Mouse (Mus musculus) G1E (cell line): ENCODE measurements at regions not wholly inside any gene's neighbourhood (a gene's known extent, or its start where the extent isn't known, plus 50 kb on each side); places are given as distances from the start of the nearest gene placed in this dataset.

Source experiments
- CTCF ChIP-seq: IDR thresholded peaks from 2 replicates; pipeline ENCODE4 v1.5.1; 2012; ENCODE audit warnings: low read depth, low read length, inconsistent platforms, mixed read lengths
- GATA1 ChIP-seq: IDR thresholded peaks from 2 replicates; pipeline ENCODE4 v1.6.1; 2012; ENCODE audit warnings: borderline replicate concordance, low read length, inconsistent platforms, mixed read lengths

DNA sequence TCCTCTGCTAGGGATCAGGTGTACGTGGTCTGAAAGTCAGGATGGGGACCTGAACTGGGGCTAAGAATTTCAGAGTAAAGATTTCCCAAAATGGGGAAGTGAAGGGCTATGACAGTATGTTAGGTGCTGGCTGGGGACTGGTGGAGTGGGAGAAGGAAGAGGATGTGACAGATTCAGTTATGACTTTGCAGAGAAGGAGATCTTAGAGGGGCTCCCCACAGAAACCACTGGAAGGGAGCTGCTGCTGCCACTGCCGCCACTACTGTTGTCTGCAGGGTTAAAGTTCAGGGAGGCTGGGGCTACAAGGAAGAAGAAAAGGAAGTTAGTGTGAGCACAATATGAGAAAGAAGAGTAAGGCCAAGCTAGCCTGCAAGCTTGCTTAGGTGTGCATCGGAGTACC lies 53.7 kb upstream of the Armc3 start:
- no peak for TF ChIP-seq CTCF
- no peak for TF ChIP-seq GATA1
